Mouse (Mus musculus): ENCODE data around the gene Scube1. TPM values are rescaled to one million over a fixed set of nuclear protein-coding genes. Genes with fewer than 3 reads are reported as not detected.

The Scube1 gene
- total and polyA plus RNA-seq, 2 experiments = 0.13 to 0.18 TPM

- DNase-seq (ENCODE audit: extremely low read depth, low read depth, low spot score) = no peak
- no peak for TF ChIP-seq CTCF (IDR thresholded peaks at IDR 0.05; ENCODE audit: low read depth, low read length)
- TF ChIP-seq POLR2A (IDR thresholded peaks at IDR 0.05; ENCODE audit: extremely low read depth, insufficient read depth, low read length) = no peak
- Histone ChIP-seq H3K79me2 (ENCODE audit: control insufficient read depth, insufficient read depth, low read length) (no peaks in the 10 kb centered on the region), H3K4me3 (ENCODE audit: insufficient read depth, low read depth, low read length) (no peak overlapping the region), H3K27ac (replicated peaks; ENCODE audit: insufficient read depth, low read depth, low read length) (no peak overlapping the region), H3K36me3 (ENCODE audit: control insufficient read depth, insufficient read depth, low read length) (no peaks in the 10 kb centered on the region), H3K9ac (ENCODE audit: low read depth, low read length) (no peak overlapping the region), H3K4me1 (ENCODE audit: control insufficient read depth, insufficient read depth, low read length) (no peaks in the 10 kb centered on the region), H3K27me3 (ENCODE audit: control insufficient read depth, insufficient read depth, low read length) (no peaks in the 10 kb centered on the region)
- 79% methylated on average over 7 of the region's 7 CpGs for WGBS
Measured at GRCm38 (mm10) chr15:83680300-83680699, 44.5 kb downstream of the Scube1 start.

DNA sequence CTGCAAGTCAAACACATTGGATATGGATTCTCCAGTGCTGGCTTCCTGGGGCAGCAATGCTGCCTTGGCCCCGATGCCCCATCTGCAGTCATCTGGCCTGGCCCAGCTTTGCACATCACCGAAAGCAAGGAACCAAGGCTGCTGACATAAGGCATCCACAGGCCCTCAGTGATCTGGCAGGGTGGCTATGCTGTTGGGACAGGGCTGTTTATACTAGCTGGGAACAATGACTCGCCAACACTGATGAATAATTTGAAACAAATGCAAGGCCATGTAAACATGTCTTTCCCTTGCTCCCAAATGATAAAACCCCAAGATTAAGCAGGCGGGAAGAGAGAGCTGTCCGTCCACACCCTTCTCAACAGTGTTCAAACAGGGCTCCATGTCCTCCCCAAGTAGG lies 45.1 kb downstream of the Scube1 start:
- Histone ChIP-seq H3K36me3 (ENCODE audit: control insufficient read depth, insufficient read depth, low read length) (no peaks in the 10 kb centered on the region), H3K9ac (ENCODE audit: low read depth, low read length) (no peak overlapping the region), H3K27me3 (ENCODE audit: control insufficient read depth, insufficient read depth, low read length) (no peaks in the 10 kb centered on the region), H3K4me1 (ENCODE audit: control insufficient read depth, insufficient read depth, low read length) (no peaks in the 10 kb centered on the region), H3K79me2 (ENCODE audit: control insufficient read depth, insufficient read depth, low read length) (no peaks in the 10 kb centered on the region), H3K4me3 (ENCODE audit: insufficient read depth, low read depth, low read length) (no peak overlapping the region), H3K27ac (replicated peaks; ENCODE audit: insufficient read depth, low read depth, low read length) (no peak overlapping the region)
- 69% methylated on average over 5 of the region's 5 CpGs for WGBS
- no peak for DNase-seq (ENCODE audit: extremely low read depth, low read depth, low spot score)
- TF ChIP-seq CTCF (IDR thresholded peaks at IDR 0.05; ENCODE audit: low read depth, low read length) (no peak), POLR2A (IDR thresholded peaks at IDR 0.05; ENCODE audit: extremely low read depth, insufficient read depth, low read length) (no peak)

- Histone ChIP-seq H3K36me3 (ENCODE audit: control insufficient read depth, insufficient read depth, low read length) (no peaks in the 10 kb centered on the region), H3K27me3 (ENCODE audit: control insufficient read depth, insufficient read depth, low read length) (no peaks in the 10 kb centered on the region), H3K79me2 (ENCODE audit: control insufficient read depth, insufficient read depth, low read length) (no peaks in the 10 kb centered on the region), H3K9ac (ENCODE audit: low read depth, low read length) (no peak overlapping the region), H3K4me1 (ENCODE audit: control insufficient read depth, insufficient read depth, low read length) (no peaks in the 10 kb centered on the region), H3K27ac (replicated peaks; ENCODE audit: insufficient read depth, low read depth, low read length) (no peak overlapping the region), H3K4me3 (ENCODE audit: insufficient read depth, low read depth, low read length) (no peak overlapping the region)
- TF ChIP-seq POLR2A (IDR thresholded peaks at IDR 0.05; ENCODE audit: extremely low read depth, insufficient read depth, low read length) = no peak
- TF ChIP-seq CTCF (IDR thresholded peaks at IDR 0.05; ENCODE audit: low read depth, low read length) = no peak
- 32% methylated on average over 11 of the region's 11 CpGs for WGBS
- DNase-seq (ENCODE audit: extremely low read depth, low read depth, low spot score) = no peak
Measured at GRCm38 (mm10) chr15:83678606-83679005, 46.2 kb downstream of the Scube1 start.

DNA sequence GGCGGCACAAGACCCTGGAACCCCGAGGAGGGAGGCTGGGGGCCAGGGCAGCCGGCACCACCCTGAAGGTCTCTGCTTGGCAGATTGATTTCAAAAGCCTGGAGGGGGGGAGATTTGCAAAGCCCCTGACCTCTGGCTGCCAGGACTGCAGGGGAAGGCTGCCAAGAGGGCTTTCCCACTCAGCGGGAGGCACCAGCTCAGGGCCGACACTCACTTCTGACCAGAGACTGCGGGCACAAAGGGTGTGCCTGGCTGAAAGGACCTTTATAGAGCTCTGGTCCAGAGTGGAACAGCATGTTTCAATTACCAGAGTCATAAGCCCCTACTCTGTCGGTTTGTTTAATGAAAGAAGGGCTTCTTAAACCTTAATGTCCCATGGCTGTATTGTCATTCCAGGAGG lies 46.7 kb downstream of the Scube1 start:
- no peak overlapping the region for H3K4me3 ChIP-seq (ENCODE audit: insufficient read depth, low read depth, low read length)
- no peaks in the 10 kb centered on the region for H3K27me3 ChIP-seq (ENCODE audit: control insufficient read depth, insufficient read depth, low read length)
- 52% methylated on average over 7 of the region's 7 CpGs for WGBS
- H3K27ac ChIP-seq (replicated peaks; ENCODE audit: insufficient read depth, low read depth, low read length) = no peak overlapping the region
- no peak overlapping the region for H3K9ac ChIP-seq (ENCODE audit: low read depth, low read length)
- no peak for DNase-seq (ENCODE audit: extremely low read depth, low read depth, low spot score)
- TF ChIP-seq CTCF (IDR thresholded peaks at IDR 0.05; ENCODE audit: low read depth, low read length) = no peak
- no peak for TF ChIP-seq POLR2A (IDR thresholded peaks at IDR 0.05; ENCODE audit: extremely low read depth, insufficient read depth, low read length)
- no peaks in the 10 kb centered on the region for H3K36me3 ChIP-seq (ENCODE audit: control insufficient read depth, insufficient read depth, low read length)
- H3K79me2 ChIP-seq (ENCODE audit: control insufficient read depth, insufficient read depth, low read length) = no peaks in the 10 kb centered on the region
- H3K4me1 ChIP-seq (ENCODE audit: control insufficient read depth, insufficient read depth, low read length) = no peaks in the 10 kb centered on the region

DNA sequence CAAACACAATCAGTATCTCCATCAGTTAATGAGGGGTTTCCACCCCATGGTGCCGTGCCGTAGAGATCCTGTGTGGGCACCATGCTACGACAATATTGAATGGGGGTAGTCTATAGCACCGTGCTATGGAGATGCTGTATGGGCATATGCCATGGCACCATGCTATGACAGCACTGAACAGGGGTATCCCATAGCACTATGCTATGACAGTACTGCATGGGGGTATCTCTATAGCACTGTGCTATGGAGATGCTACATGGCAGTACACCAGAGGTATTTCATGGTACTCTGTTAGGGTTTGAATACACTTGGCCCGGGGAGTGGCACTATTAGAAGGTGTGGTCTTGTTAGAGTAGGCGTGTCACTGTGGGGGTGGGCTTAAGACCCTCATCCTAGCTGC lies 47.7 kb downstream of the Scube1 start:
- Histone ChIP-seq H3K79me2 (ENCODE audit: control insufficient read depth, insufficient read depth, low read length) (no peaks in the 10 kb centered on the region), H3K4me3 (ENCODE audit: insufficient read depth, low read depth, low read length) (no peak overlapping the region), H3K27me3 (ENCODE audit: control insufficient read depth, insufficient read depth, low read length) (no peaks in the 10 kb centered on the region), H3K36me3 (ENCODE audit: control insufficient read depth, insufficient read depth, low read length) (no peaks in the 10 kb centered on the region), H3K27ac (replicated peaks; ENCODE audit: insufficient read depth, low read depth, low read length) (no peak overlapping the region), H3K9ac (ENCODE audit: low read depth, low read length) (no peak overlapping the region), H3K4me1 (ENCODE audit: control insufficient read depth, insufficient read depth, low read length) (no peaks in the 10 kb centered on the region)
- TF ChIP-seq POLR2A (IDR thresholded peaks at IDR 0.05; ENCODE audit: extremely low read depth, insufficient read depth, low read length) (no peak), CTCF (IDR thresholded peaks at IDR 0.05; ENCODE audit: low read depth, low read length) (no peak)
- DNase-seq (ENCODE audit: extremely low read depth, low read depth, low spot score) = no peak
- WGBS = 90% methylated on average over 6 of the region's 6 CpGs

GRCm38 (mm10) chr15:83676286-83676685 lies 48.5 kb downstream of the Scube1 start:
- H3K27ac ChIP-seq (replicated peaks; ENCODE audit: insufficient read depth, low read depth, low read length) = no peak overlapping the region
- no peak overlapping the region for H3K4me3 ChIP-seq (ENCODE audit: insufficient read depth, low read depth, low read length)
- no peaks in the 10 kb centered on the region for H3K36me3 ChIP-seq (ENCODE audit: control insufficient read depth, insufficient read depth, low read length)
- H3K79me2 ChIP-seq (ENCODE audit: control insufficient read depth, insufficient read depth, low read length) = no peaks in the 10 kb centered on the region
- no peak for DNase-seq (ENCODE audit: extremely low read depth, low read depth, low spot score)
- H3K4me1 ChIP-seq (ENCODE audit: control insufficient read depth, insufficient read depth, low read length) = no peaks in the 10 kb centered on the region
- H3K27me3 ChIP-seq (ENCODE audit: control insufficient read depth, insufficient read depth, low read length) = no peaks in the 10 kb centered on the region
- H3K9ac ChIP-seq (ENCODE audit: low read depth, low read length) = no peak overlapping the region
- 74% methylated on average over 3 of the region's 3 CpGs for WGBS
- TF ChIP-seq CTCF (IDR thresholded peaks at IDR 0.05; ENCODE audit: low read depth, low read length) = no peak
